Mouse (Mus musculus) fat pad, adult 2 months (tissue): ENCODE data around the gene Zfp580.
"Not testable (repeated sequence)": the region's sequence is repeated elsewhere in the genome, so short reads cannot be mapped to it uniquely, and the experiment has no call there.

Source experiments
- DNase-seq: peaks from one replicate; pipeline ENCODE4 v3.0.0-alpha.2; 2011; ENCODE audit warnings: low read depth, low spot score; ENCODE audit errors: extremely low read depth

Gene Zfp580

GRCm38 (mm10) chr7:5062360-5063001, 11.1 kb downstream of the Zfp580 start:
- DNase-seq: no peak

- no peak for DNase-seq
Observed at GRCm38 (mm10) chr7:5064886-5065285, 13.5 kb downstream of the Zfp580 start.

GRCm38 (mm10) chr7:5073586-5073985, 22.2 kb downstream of the Zfp580 start:
- no peak for DNase-seq

- no peak for DNase-seq
Observed at GRCm38 (mm10) chr7:5074984-5075383, 23.6 kb downstream of the Zfp580 start.

GRCm38 (mm10) chr7:5076931-5077330, 25.6 kb downstream of the Zfp580 start:
- DNase-seq: no peak

GRCm38 (mm10) chr7:5079365-5080009, 28.1 kb downstream of the Zfp580 start:
- DNase-seq: not testable (repeated sequence)

GRCm38 (mm10) chr7:5080010-5080751, 28.8 kb downstream of the Zfp580 start, which contains the start of gene Epn1:
Gene Epn1 (plus strand): TSS chr7:5080235.
- no peak for DNase-seq

GRCm38 (mm10) chr7:5080815-5081214, 29.5 kb downstream of the Zfp580 start:
- DNase-seq: no peak

- no peak for DNase-seq
Observed at GRCm38 (mm10) chr7:5081241-5081640, 29.9 kb downstream of the Zfp580 start.

GRCm38 (mm10) chr7:5081939-5082338, 30.6 kb downstream of the Zfp580 start:
- DNase-seq: no peak

GRCm38 (mm10) chr7:5083325-5084105, 32.2 kb downstream of the Zfp580 start:
- no peak for DNase-seq

- no peak for DNase-seq
Observed at GRCm38 (mm10) chr7:5085512-5085911, 34.2 kb downstream of the Zfp580 start.

- DNase-seq: no peak
Observed at GRCm38 (mm10) chr7:5086921-5087440, 35.6 kb downstream of the Zfp580 start.

- no peak for DNase-seq
Observed at GRCm38 (mm10) chr7:5087886-5088285, 36.5 kb downstream of the Zfp580 start.

GRCm38 (mm10) chr7:5089853-5090252, 38.5 kb downstream of the Zfp580 start:
- DNase-seq: no peak

GRCm38 (mm10) chr7:5091008-5091728, 39.8 kb downstream of the Zfp580 start:
- DNase-seq: no peak

- DNase-seq: no peak
Observed at GRCm38 (mm10) chr7:5092381-5092780, 41.0 kb downstream of the Zfp580 start.

- DNase-seq: no peak
Observed at GRCm38 (mm10) chr7:5092831-5093510, 41.6 kb downstream of the Zfp580 start.

- DNase-seq: no peak
Observed at GRCm38 (mm10) chr7:5098769-5099168, 47.4 kb downstream of the Zfp580 start.

GRCm38 (mm10) chr7:5099796-5100195, 48.5 kb downstream of the Zfp580 start:
- no peak for DNase-seq
